Mouse (Mus musculus) left cerebral cortex, adult 18-20 months (tissue): Measurements from ENCODE around the gene Pon3. TPM values are rescaled to one million over a fixed set of nuclear protein-coding genes. Genes with fewer than 3 reads are reported as not detected.
"Not testable (repeated sequence)": the region's sequence is repeated elsewhere in the genome, so short reads cannot be mapped to it uniquely, and the experiment has no call there.

Source experiments
- DNase-seq, 2 experiments: peaks; one replicate each; pipeline ENCODE4 v3.0.0; 2021 to 2022; ENCODE audit warnings: low spot score in 2 of 2, mixed read lengths in 1 of 2
- total RNA-seq, 2 experiments: library from RNA; stranded (reverse); gene quantifications; 2 replicates each; pipeline ENCODE4 v1.2.3; 2021

Gene Pon3
- total RNA-seq, 2 experiments from 2014 or later, result 1.7 to 2.6 TPM

DNA sequence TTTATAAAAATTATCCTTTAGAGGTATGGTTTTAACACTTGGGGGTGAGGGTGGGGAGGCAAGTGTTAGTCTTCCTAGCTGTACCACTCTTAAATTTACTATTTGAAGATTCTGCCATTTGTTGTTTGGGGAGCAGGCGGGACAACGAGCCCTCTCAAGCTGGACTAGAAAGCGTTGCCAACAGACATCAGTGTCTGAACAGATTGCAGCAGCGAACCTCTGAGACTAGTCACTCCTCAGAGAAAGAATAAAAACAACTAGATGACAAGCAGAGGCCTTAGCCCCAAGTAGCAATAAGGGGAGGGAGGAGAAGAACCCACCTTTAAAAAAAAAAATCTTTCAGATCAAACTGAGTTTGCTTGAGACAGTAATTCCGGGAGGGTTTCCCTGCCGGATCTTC, 795 bp downstream of the Pon3 start:
- DNase-seq, result no peak

DNA sequence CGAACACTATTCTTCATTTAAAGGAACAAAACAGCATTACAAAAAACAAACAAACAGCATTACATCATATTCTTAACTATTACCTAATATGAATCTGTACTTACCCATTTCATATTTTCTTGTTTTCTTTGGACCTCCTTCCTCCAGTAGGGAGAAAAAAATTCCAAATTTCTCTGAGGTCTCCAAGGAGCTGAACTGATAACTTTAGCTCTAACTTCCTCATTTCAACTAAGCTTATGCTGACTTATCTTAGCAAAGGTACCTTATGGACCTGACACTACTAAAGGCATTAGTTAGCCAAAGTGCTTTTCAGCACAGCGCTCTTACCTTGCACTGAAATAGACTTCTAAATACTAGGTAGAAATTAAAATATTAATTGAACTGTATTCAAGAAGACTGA, 1.2 kb downstream of the Pon3 start:
- no peak for DNase-seq

DNA sequence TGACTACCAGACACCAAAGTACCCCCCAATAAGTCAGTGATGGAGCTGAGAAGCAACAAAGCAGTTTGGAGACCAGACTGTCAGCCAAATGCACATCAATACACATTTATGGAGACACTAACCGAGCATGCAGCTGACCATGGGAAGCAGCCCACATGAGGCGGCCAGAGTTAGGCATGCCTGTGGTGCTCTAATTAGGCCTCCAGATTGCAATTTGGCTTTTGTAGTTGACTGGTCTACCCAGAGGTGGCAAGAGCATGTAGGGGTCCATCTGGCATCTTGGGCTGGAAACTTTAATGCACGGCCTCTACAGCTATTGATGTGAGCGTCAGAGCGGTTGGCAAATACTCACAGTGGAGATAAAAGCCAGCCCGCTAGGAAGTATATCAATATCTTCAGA, 10.2 kb downstream of the Pon3 start:
- DNase-seq, result no peak

DNA sequence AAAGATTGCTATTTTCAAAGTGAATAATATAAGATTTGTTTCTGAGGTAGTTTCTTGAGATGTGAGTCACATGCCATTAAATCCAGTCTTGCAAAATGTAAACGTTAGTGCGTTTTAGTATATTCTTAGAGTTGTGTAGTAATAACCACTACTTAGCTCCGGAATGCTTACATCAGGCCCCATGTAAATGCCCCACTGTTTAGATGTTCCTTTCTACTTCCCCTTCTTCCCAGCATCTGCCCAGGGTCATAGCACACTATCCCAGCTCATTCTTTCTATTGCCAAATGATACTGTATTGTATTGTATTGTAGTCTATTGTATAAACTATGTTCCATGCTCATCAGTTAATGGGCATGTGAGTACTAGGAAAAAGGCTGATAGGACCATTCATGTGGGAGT, 17.3 kb downstream of the Pon3 start:
- DNase-seq, result no peak

DNA sequence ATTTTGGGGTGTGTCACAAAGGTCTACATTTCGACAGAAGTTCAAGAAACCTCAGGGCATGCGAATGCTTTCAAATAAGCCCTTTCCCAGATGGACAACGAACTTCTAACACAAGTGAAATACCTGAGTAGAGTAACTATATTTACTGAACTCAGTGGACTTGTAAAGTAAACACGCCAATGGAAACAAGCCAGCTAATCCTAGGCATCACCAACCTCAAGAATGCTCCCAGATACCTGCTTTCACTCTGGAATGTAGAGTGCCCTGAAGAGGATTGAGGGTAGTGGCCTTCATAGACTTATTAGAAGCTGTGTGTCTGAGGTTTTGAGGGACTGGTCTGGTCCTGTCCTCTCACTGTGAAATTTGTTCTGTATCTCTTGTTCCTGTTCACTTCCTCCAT, 18.6 kb downstream of the Pon3 start:
- no peak for DNase-seq

DNA sequence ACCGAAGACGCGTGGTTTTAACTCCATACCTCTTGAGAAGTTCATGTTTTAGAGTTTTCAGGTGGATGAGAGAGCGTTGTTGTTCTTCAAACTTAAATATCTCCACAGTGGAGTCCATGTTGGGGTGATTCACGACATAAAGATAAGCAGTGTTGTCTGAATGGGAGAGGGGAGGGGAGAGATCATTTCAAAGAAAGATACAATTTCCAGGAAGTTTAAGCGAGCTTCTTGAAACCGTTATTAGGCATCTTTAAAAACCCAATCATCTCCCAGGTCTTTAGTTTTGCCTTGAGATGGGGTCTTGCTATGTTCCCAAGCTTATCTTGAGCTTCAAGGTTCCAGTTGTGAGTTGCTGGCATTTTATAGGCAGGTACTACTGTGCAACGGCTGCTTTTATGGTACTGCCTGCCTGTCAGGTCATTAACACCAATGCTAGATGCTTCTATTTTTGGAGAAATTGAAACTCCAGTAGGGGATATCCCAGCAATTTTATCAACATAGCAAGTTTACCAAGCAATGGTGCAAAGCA, 19.2 kb downstream of the Pon3 start:
- DNase-seq, result no peak

DNA sequence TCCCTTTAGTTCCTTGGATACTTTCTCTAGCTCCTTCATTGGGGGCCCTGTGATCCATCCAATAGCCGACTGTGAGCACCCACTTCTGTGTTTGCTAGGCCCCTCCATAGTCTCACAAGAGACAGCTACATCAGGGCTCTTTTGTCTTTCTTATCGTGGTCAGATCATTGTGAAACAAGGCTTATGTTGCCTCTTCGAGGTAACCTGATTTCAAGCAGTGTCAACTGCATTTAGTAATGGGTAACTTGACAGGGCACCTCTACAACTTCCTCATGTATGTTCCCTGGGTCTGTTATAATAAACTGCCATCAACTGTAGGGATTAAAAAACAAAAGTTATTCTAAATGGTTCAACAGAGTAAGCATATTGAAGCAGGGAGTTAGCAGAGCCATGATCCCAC, 21.5 kb downstream of the Pon3 start:
- DNase-seq, result no peak

DNA sequence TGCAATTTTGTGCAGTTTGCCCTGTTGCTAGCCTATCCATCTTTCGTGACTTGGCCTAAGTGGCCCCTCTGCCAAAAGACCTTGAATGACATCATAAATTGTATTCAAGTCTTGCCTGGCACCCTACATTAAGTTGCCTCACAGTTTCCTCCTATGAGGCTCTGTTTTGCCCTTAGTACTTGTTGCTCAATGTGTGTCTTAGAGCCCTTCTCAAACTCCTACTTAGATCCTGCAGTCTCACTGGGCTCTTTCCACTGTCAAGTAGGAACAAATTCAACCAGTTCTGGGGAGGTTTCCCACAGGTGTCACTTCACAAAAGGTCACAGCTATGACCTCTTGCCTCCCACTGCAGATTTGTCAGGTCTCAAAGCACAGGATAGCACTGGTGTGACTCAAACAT, 22.3 kb downstream of the Pon3 start:
- no peak for DNase-seq

DNA sequence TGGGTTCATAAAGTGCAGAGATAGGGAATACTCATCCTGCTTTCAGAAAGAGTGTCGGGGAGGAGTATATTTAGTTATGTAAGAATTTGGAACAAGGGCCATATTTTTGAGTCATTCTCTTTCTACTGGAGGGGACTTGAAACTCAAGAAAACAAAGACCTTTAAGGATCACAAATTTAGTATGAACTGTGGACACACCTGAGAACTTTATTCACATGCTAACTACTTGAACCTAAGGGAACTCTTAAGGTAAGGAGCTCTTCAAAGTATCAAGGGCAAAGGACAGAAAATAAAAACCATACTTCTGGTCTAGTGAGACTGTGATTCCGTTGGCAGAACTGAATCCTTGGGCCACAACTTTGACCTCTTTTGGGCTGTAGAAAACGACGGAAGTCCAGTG, 24.1 kb downstream of the Pon3 start:
- no peak for DNase-seq

DNA sequence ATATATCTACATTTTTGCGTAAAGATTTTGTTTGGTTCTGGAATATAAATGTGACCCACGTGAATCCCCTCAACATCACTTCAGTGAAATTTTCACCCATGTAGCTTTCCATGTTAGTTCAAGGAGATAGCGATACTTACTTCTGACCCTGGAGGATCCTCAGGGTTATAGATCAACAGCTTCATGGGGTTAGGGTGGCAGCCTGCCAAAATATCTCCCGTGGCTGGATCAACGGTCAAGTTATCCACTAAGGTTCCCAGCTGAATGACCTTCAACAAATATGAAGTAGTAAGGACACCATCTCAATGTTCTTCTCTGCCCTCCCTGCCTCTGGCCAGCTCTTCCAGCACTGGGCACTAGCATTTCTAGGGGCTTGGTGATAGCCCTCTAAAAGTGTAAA, 25.8 kb downstream of the Pon3 start:
- no peak for DNase-seq

DNA sequence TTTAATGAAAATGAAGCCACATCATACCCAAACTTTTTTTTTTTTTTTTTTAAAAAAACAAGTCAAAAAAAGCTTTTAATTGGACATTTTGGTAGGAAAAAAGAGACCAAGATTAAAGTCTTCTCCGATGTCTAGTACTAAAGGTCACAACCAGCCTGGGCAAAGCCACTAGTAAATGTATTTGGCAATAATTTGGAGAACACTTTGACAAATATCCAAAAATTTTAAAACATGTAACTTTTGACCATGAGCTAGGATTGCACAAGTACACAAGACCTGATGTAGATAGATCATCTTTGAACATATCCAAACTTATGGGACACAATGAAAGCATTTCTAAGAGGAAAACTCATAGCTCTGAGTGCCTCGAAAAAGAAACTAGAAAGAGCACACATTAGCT, 32.5 kb downstream of the Pon3 start:
- DNase-seq, result not testable (repeated sequence)

DNA sequence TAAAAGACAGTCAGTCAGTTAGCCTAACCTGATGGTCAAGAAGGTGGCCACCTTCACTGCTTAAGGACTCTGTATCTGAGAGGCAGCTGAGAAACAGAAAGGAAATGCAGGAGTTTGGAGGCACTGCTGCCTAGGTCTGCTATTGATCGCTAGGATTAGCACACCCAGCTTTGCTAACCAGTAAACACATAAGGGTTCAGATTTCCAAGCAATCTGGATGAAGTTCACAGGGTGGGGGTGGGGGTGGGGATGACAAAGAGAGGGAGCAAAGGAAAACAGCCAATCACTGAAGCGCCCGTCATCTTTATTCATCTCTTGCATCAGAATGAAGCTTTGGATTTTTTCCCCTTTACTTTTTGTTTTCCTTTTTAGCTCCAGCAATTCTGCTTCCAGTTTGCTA, 34.0 kb downstream of the Pon3 start:
- no peak for DNase-seq

DNA sequence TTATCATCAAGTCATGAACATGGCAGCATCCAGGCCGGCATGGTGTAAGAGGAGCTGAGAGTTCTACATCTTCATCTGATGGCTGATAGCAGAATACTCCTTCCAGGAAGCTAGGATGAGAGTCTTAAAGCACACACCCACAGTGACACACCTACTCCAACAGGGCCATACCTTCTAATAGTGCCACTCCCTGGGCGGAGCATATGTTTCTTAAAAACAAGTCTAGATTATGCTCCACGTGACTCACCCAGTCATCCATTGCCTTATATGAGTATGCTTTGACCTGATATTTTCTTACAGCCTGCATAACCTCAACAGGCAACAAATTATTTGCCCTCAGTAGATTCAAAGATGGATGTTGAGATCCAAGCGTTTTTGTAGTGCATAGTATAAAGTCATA, 37.9 kb downstream of the Pon3 start:
- DNase-seq, result no peak

DNA sequence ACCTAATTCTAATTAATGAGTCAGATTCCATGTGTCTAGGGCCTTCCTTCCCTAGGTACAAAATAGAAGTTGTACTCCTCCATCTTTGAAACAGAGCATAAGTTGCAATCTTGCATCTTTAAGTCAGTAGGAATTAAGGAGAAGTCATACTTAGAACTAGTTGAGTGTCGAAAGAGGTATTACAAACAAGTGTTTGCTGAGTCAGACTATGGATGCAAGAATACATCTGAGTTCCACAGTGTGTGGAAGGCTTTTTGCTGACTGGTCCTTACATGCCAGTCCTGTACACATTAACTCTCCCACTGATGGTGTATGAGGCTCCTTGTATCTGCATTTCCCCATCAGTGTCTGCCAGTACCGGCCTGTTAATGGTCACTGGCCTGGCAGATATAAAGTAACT, 48.3 kb downstream of the Pon3 start:
- no peak for DNase-seq

DNA sequence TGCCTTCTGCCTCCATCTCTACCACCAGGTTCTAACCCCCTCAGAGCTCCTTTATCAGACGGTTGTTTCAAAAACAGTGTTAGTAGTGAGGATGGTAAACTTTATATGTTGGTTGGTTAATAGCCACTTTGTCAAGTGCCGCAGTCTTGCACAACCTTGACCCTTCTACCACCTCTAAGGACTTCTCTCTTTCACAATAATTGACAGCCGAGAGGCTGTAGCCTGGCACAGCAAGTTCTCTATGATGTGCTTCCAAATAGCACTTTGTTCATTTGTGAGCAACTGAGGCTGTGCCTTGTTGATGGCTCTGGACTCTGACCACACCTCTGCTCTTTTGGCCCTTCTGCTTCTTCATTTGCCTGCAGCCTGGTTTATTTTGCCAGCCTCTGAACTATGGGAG, 56.2 kb downstream of the Pon3 start:
- DNase-seq, result no peak

DNA sequence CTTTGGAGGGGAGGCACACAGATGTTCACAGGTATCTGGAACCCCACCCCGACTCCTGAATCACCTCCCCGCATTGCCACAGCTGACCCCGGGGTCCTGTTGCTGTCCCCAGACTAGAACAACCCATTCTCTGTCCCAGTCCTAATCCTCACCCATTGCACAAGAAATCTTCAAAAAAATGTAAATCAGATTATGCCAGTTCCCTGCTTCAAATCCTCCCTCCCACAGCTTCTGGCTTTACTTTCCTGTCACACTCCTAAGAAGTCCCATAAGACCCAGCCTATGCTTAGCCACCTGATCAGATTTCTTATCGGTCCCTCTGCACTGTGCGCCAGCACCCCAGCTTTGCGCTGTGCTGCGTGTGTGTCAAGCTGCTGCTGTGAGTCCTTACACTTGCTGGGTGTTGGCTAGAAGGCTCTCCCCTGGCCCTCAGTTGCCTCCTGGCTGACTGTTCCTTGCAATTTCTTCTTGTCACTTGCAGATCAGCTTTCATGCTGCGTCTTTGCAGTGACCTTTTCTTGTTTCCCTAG, 56.6 kb downstream of the Pon3 start:
- DNase-seq, result no peak

DNA sequence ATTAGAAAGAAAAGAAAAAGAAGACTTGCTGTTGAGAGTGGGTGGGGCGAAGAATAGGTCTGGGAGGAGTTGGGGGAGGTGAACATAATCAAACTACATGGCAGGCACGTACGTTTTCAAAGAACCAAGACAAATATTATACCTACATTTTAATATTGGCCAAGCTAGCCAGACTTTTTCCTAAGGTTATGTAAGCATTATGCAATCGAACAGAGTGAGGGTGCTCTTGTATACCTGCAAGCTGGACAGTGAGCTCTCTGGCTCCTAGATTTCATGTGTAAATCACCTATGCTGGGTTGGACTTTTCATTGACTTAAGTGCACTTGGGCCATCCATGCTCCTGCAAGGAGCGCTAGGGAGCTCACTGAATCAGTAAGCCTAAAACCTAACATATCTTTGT, 57.5 kb downstream of the Pon3 start:
- DNase-seq, result no peak

DNA sequence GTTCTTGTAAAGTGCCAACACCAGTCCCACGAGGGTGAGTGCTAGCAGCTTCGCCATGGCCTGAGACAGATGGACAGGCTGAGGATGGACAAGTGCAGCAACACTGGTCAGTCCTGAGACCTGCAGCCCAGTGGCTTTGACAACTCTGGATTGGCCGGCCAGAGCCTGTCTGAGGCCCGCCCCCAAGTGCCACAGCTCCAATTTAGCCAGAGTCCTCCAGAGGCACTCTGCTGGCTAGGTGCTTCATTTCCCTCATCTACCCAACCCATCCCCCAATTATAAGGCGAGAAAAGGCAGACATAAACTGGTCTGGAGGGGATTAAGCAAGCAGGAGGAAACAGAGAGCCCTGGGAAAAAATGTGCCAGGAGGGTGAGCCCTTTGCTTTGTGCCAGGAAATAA, 62.4 kb downstream of the Pon3 start, which contains the start of gene Pon1:
Pon1 (minus strand) TSS at position 254 of the 400 bp plus-strand sequence.
- DNase-seq, result no peak

DNA sequence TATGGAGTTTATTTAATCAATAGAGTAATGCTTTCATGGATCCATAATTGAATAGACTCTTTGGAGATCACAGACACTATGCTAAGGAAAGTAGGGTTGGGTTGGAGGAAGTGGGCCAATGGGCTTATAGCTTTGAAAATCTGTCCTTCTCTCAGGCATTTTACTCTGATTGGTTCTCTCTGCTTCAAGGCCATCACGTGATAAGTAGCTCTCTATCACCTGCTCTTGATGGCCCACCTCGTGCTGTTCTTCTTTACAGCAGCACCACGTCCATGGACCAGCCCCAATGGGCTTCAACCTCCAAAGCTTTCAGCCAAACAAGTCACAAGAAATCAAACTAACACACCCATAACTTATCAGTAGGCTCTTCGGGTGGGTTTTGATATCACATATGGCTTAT, 65.3 kb downstream of the Pon3 start:
- no peak for DNase-seq

DNA sequence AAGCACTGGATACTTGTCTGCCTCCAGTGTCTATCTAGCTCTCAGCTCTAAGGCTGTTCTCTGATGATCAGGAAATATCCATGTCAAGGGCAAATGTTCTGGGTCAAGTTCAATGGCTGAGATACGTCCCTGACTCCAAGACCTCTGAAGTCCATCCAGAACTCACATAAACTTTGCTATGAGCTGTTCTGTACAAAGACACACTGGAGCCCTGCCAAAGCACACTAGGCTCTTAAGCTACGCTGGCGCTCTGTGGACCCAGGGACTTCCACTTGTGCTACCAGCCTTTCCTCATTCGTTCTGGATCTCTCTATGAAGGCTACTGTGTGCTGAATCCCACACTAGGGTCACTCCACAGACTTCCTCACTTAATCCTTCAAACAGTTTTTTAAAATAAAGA, 66.6 kb downstream of the Pon3 start:
- DNase-seq, result no peak

DNA sequence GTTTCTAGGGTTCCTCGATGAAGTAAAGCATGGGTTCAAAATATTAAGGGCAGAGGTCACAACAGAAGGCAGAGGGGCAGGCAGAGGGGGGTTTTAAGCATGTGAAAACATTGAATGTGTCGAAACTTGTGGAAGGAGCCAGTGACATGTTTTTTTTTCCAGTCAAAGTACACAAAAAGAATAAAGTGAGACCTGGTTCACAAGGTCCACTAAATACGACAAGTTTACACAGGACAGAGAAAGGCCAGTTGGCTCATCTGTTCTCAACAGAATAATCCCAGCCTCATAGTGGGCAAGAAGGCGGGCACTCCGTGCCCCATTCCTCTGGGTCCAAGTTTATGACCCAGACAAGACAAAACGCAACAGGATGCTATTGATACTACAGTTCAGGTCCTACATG, 67.1 kb downstream of the Pon3 start:
- DNase-seq, result no peak

DNA sequence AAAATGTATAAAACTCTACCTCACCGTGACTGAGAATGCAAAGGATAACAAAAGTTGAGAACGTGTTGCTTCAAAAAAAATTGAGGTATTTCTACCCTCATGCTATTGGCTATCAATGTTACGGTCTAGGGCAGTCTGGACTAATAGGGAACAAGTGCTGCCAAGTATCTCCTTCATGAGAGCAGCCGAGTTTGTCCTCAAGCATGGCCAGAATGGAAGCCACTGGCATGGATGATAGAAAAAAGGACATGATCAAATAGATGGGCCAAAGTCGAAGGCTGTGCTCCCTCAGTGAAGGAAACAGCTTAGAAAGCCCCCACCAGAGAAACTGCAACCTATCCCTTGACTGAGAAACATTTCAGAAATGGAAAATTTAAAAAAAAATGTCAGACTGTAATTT, 68.0 kb downstream of the Pon3 start:
- DNase-seq, result no peak

DNA sequence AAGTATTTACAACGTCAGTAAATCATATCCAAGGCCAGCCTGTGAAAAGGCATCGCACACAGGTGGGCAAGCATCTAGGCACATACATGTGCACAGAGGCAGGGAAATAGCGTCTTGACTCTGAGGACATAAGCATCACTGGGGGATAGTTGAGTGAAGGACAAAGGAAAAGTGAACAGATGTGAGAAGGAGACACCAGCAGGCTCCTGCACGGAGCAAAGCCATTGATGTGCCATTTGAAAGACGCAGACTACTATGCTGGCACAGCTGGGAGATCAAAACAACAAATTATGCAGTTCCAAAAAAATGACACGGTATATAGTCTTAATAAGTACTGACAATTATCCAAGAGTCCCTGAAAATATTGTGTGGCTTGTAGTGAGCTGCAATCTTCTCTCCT, 68.5 kb downstream of the Pon3 start:
- no peak for DNase-seq
